In genomic region chr12:75918415-75918814, GRCm38 (mm10) we compare ENCODE assay signal across 21 mouse cellular contexts.
DNase-seq lines count a peak whose midpoint lies in the region; ATAC-seq and TF ChIP-seq lines count a peak whose summit lies in the region.
"Had no signal": no experiment of that assay in that cellular context is flagged by ENCODE, and none has a peak within 500 bp of the region (broad histone marks: within the 10 kb centered on the region; RNA-seq: fewer than 3 reads in every experiment).

No protein-coding gene starts in this region.

- DNase-seq in heart, adult 11 months = peak; percentile 25
- peak; percentile 34 for DNase-seq in limb, embryonic 14.5 days (ENCODE audit: low spot score)
- DNase-seq in limb, embryonic 10.5 days (ENCODE audit: low spot score) = no peak
- DNase-seq in kidney, postnatal 10 days = peak; percentile 43
- DNase-seq in kidney, postnatal 36 days = peak; percentile 77 to 82
- DNase-seq in urinary bladder, postnatal 4 days (ENCODE audit: low spot score in 2 of 2) = no peak
- DNase-seq: B cell, adult 2 months; gastrocnemius, postnatal 25 days; heart, adult 2 months; liver, postnatal 0 days; thymus, adult 2 months; thymus, postnatal 36 days had no signal

- WGBS in heart, embryonic 11.5 days (ENCODE audit: insufficient replicate concordance) = 85% methylated on average over 2 of the region's 2 CpGs
- WGBS in limb, embryonic 14.5 days = 70% methylated on average over 2 of the region's 2 CpGs
- WGBS in limb, embryonic 10.5 days = 94% methylated on average over 2 of the region's 2 CpGs

- H3K27me3 ChIP-seq in heart, embryonic 11.5 days (ENCODE audit: control insufficient read depth, insufficient read depth, low read length) = no peaks in the 10 kb centered on the region
- H3K27me3 ChIP-seq in limb, embryonic 14.5 days (ENCODE audit: control insufficient read depth, insufficient read depth, low read length) = no peaks in the 10 kb centered on the region
- H3K27me3 ChIP-seq in limb, embryonic 10.5 days (ENCODE audit: low read depth, poor library complexity, severe bottlenecking) = no peaks in the 10 kb centered on the region
- H3K27me3 ChIP-seq: forebrain, embryonic 13.5 days; heart, embryonic 13.5 days; midbrain, embryonic 13.5 days; neural tube, embryonic 13.5 days had no signal

- no peak overlapping the region for H3K4me2 ChIP-seq in heart, embryonic 11.5 days
- H3K4me2 ChIP-seq in limb, embryonic 14.5 days (replicated peaks; ENCODE audit: low read depth, low read length, severe bottlenecking) = no peak overlapping the region
- H3K4me2 ChIP-seq: forebrain, embryonic 13.5 days; heart, embryonic 13.5 days; hindbrain, embryonic 14.5 days; liver, embryonic 11.5 days; midbrain, embryonic 13.5 days; neural tube, embryonic 13.5 days had no signal

- no peak for TF ChIP-seq POLR2A in limb, embryonic 14.5 days (IDR thresholded peaks at IDR 0.05; ENCODE audit: borderline replicate concordance, extremely low read depth, insufficient read depth, insufficient read length)

- no peak overlapping the region for H3K27ac ChIP-seq in heart, embryonic 11.5 days (ENCODE audit: low read depth, low read length)
- H3K27ac ChIP-seq in limb, embryonic 14.5 days (replicated peaks; ENCODE audit: low read depth, low read length) = no peak overlapping the region
- H3K27ac ChIP-seq in limb, embryonic 10.5 days = no peak overlapping the region
- H3K27ac ChIP-seq: forebrain, embryonic 13.5 days; heart, adult 2 months; heart, embryonic 13.5 days; hindbrain, embryonic 14.5 days; macrophage; midbrain, embryonic 13.5 days; neural tube, embryonic 13.5 days had no signal

- no peak overlapping the region for H3K9ac ChIP-seq in heart, embryonic 11.5 days (ENCODE audit: low read depth, low read length)
- H3K9ac ChIP-seq in limb, embryonic 14.5 days (ENCODE audit: low read depth, low read length, severe bottlenecking) = no peak overlapping the region
- H3K9ac ChIP-seq: forebrain, embryonic 13.5 days; heart, embryonic 13.5 days; hindbrain, embryonic 14.5 days; liver, postnatal 0 days; midbrain, embryonic 13.5 days; neural tube, embryonic 13.5 days had no signal

- no peak overlapping the region for H3K4me3 ChIP-seq in heart, embryonic 11.5 days (ENCODE audit: low read depth, low read length)
- no peak overlapping the region for H3K4me3 ChIP-seq in limb, embryonic 14.5 days (replicated peaks; ENCODE audit: low read length)
- H3K4me3 ChIP-seq in limb, embryonic 10.5 days = no peak overlapping the region
- H3K4me3 ChIP-seq: forebrain, embryonic 13.5 days; heart, adult 2 months; heart, embryonic 13.5 days; midbrain, embryonic 13.5 days; neural tube, embryonic 13.5 days had no signal

- H3K36me3 ChIP-seq in heart, embryonic 11.5 days (ENCODE audit: control insufficient read depth, insufficient read depth, low read length) = peaks cover 11% of the 10 kb centered on the region
- peaks cover 38% of the 10 kb centered on the region for H3K36me3 ChIP-seq in limb, embryonic 14.5 days (ENCODE audit: control insufficient read depth, insufficient read depth, low read length)
- H3K36me3 ChIP-seq in limb, embryonic 10.5 days = peaks cover 90% of the 10 kb centered on the region

- ATAC-seq in heart, embryonic 11.5 days (replicated peaks; ENCODE audit: insufficient number of reproducible peaks, low FRiP score, low TSS enrichment) = no peak
- no peak for ATAC-seq in limb, embryonic 14.5 days (ENCODE audit: low FRiP score, low read depth)
- ATAC-seq: forebrain, embryonic 13.5 days; intestine, postnatal 0 days; liver, postnatal 0 days; midbrain, embryonic 13.5 days had no signal

- H3K9me3 ChIP-seq in heart, embryonic 11.5 days (replicated peaks; ENCODE audit: control insufficient read depth, low read length) = no peaks in the 10 kb centered on the region
- no peaks in the 10 kb centered on the region for H3K9me3 ChIP-seq in limb, embryonic 14.5 days (ENCODE audit: control insufficient read depth, low read length)
- no peaks in the 10 kb centered on the region for H3K9me3 ChIP-seq in limb, embryonic 10.5 days (replicated peaks)
- H3K9me3 ChIP-seq: forebrain, embryonic 13.5 days; heart, embryonic 13.5 days; midbrain, embryonic 13.5 days; neural tube, embryonic 13.5 days had no signal

- H3K4me1 ChIP-seq in heart, embryonic 11.5 days (ENCODE audit: control insufficient read depth, insufficient read depth, low read length) = no peaks in the 10 kb centered on the region
- H3K4me1 ChIP-seq in limb, embryonic 14.5 days (ENCODE audit: control insufficient read depth, insufficient read depth, low read length) = no peaks in the 10 kb centered on the region
- H3K4me1 ChIP-seq in limb, embryonic 10.5 days = no peaks in the 10 kb centered on the region
- H3K4me1 ChIP-seq: forebrain, embryonic 13.5 days; neural tube, embryonic 13.5 days had no signal

Comparison
In these comparisons a context has a peak if more than half of its experiments do, and no peak if none do; other contexts are left out.
1. DNase-seq: peak in heart, adult 11 months (single experiment), limb, embryonic 14.5 days (single experiment), kidney, postnatal 10 days (single experiment) and kidney, postnatal 36 days (2 of 2); none in limb, embryonic 10.5 days (single experiment) and urinary bladder, postnatal 4 days (0 of 2).